In genomic region chr10:89686139-89686808, GRCm38 (mm10) we compare ENCODE assay signal across 7 mouse cellular contexts. TPM values are rescaled to one million over a fixed set of nuclear protein-coding genes. Genes with fewer than 3 reads are reported as not detected.
DNase-seq lines count a peak whose midpoint lies in the region; ATAC-seq and TF ChIP-seq lines count a peak whose summit lies in the region.

TSS of gene Scyl2 (minus strand) at chr10:89686285.

- H3K4me2 ChIP-seq in embryonic facial prominence, embryonic 12.5 days (replicated peaks), result peak within 1 kb of the TSS; percentile 78
- H3K4me2 ChIP-seq in limb, embryonic 12.5 days, result peak within 1 kb of the TSS; percentile 88
- H3K4me2 ChIP-seq in midbrain, embryonic 15.5 days, result peak within 1 kb of the TSS; percentile 55

- peaks cover 3% of the 10 kb centered on the region; the same call in 1 of the 2 replicates for H3K36me3 ChIP-seq in embryonic facial prominence, embryonic 12.5 days
- H3K36me3 ChIP-seq in kidney, adult 2 months (ENCODE audit: control insufficient read depth, insufficient read depth, low read length), result no peaks in the 10 kb centered on the region
- 0 out of 2 replicates have a peak, but pooled peaks cover 7% of the 10 kb centered on the region for H3K36me3 ChIP-seq in limb, embryonic 12.5 days
- H3K36me3 ChIP-seq in midbrain, embryonic 15.5 days (replicated peaks), result no peaks in the 10 kb centered on the region
- H3K36me3 ChIP-seq in spleen, adult 2 months (ENCODE audit: control insufficient read depth, insufficient read depth, low read length), result no peaks in the 10 kb centered on the region

- peak; percentile 81 for TF ChIP-seq POLR2A in kidney, adult 2 months (IDR thresholded peaks at IDR 0.05; ENCODE audit: low read depth, low read length)
- peak; percentile 21 for TF ChIP-seq POLR2A in spleen, adult 2 months (IDR thresholded peaks at IDR 0.05; ENCODE audit: low read depth, low read length)

- peaks cover 6% of the 10 kb centered on the region; the same call in 1 of the 2 replicates for H3K4me1 ChIP-seq in embryonic facial prominence, embryonic 12.5 days
- H3K4me1 ChIP-seq in kidney, adult 2 months (ENCODE audit: control insufficient read depth, insufficient read depth, low read length), result no peaks in the 10 kb centered on the region; the same call in 1 of the 2 replicates
- H3K4me1 ChIP-seq in limb, embryonic 12.5 days (replicated peaks), result peaks cover 5% of the 10 kb centered on the region
- peaks cover 22% of the 10 kb centered on the region for H3K4me1 ChIP-seq in midbrain, embryonic 15.5 days
- H3K4me1 ChIP-seq in spleen, adult 2 months (ENCODE audit: control insufficient read depth, insufficient read depth, insufficient read length), result peaks cover 3% of the 10 kb centered on the region; the same call in 1 of the 2 replicates

- H3K27ac ChIP-seq in embryonic facial prominence, embryonic 12.5 days, result peak within 1 kb of the TSS; percentile 65
- H3K27ac ChIP-seq in kidney, adult 2 months (ENCODE audit: insufficient read depth, low read depth, low read length), result peak within 1 kb of the TSS; percentile 97
- H3K27ac ChIP-seq in limb, embryonic 12.5 days, result peak within 1 kb of the TSS; percentile 73; the same call in 1 of the 2 replicates
- H3K27ac ChIP-seq in midbrain, embryonic 15.5 days, result peak within 1 kb of the TSS; percentile 80
- peak within 1 kb of the TSS; percentile 31; the same call in 1 of the 2 replicates for H3K27ac ChIP-seq in spleen, adult 2 months (ENCODE audit: insufficient read depth, low read length)

- H3K4me3 ChIP-seq in embryonic facial prominence, embryonic 12.5 days, result peak within 1 kb of the TSS; percentile 98
- peak within 1 kb of the TSS; percentile 91 for H3K4me3 ChIP-seq in kidney, adult 2 months (ENCODE audit: insufficient read depth, low read depth, low read length)
- peak within 1 kb of the TSS; percentile 97 for H3K4me3 ChIP-seq in limb, embryonic 12.5 days (replicated peaks)
- H3K4me3 ChIP-seq in midbrain, embryonic 15.5 days, result peak within 1 kb of the TSS; percentile 94
- peak within 1 kb of the TSS; percentile 69 for H3K4me3 ChIP-seq in spleen, adult 2 months (ENCODE audit: extremely low read depth, insufficient read depth, insufficient read length)

- ATAC-seq in embryonic facial prominence, embryonic 12.5 days (ENCODE audit: insufficient number of reproducible peaks, insufficient read depth, low FRiP score, low TSS enrichment), result peak; percentile 96
- ATAC-seq in limb, embryonic 12.5 days (ENCODE audit: insufficient number of reproducible peaks, insufficient read depth, low FRiP score, low TSS enrichment, low read depth), result peak; percentile 97
- ATAC-seq in midbrain, embryonic 15.5 days (replicated peaks), result peak; percentile 99

- H3K27me3 ChIP-seq in embryonic facial prominence, embryonic 12.5 days, result no peaks in the 10 kb centered on the region
- no peaks in the 10 kb centered on the region for H3K27me3 ChIP-seq in kidney, adult 2 months (replicated peaks; ENCODE audit: control insufficient read depth, insufficient read depth, low read length)
- H3K27me3 ChIP-seq in limb, embryonic 12.5 days, result no peaks in the 10 kb centered on the region
- no peaks in the 10 kb centered on the region for H3K27me3 ChIP-seq in midbrain, embryonic 15.5 days (replicated peaks)
- H3K27me3 ChIP-seq in spleen, adult 2 months (ENCODE audit: control insufficient read depth, insufficient read depth, low read length), result no peaks in the 10 kb centered on the region

- no peaks in the 10 kb centered on the region for H3K9me3 ChIP-seq in embryonic facial prominence, embryonic 12.5 days
- no peaks in the 10 kb centered on the region for H3K9me3 ChIP-seq in limb, embryonic 12.5 days
- H3K9me3 ChIP-seq in midbrain, embryonic 15.5 days, result no peaks in the 10 kb centered on the region

- WGBS in embryonic facial prominence, embryonic 12.5 days, result 6% methylated on average over 31 of the region's 31 CpGs
- 2% methylated on average over 31 of the region's 31 CpGs for WGBS in kidney, adult 2 months
- WGBS in limb, embryonic 12.5 days, result 5% methylated on average over 31 of the region's 31 CpGs
- WGBS in midbrain, embryonic 15.5 days, result 5% methylated on average over 31 of the region's 31 CpGs
- WGBS in spleen, adult 2 months, result 8% methylated on average over 31 of the region's 31 CpGs

- no peak for TF ChIP-seq CTCF in kidney, adult 2 months (conservative IDR thresholded peaks at IDR 0.05; ENCODE audit: insufficient read depth, insufficient read length, low read depth, low read length)
- TF ChIP-seq CTCF in spleen, adult 2 months (IDR thresholded peaks at IDR 0.05; ENCODE audit: extremely low read depth, insufficient read depth, insufficient read length, insufficient replicate concordance), result no peak

- H3K9ac ChIP-seq in embryonic facial prominence, embryonic 12.5 days, result peak within 1 kb of the TSS; percentile 93
- peak within 1 kb of the TSS; percentile 87 for H3K9ac ChIP-seq in limb, embryonic 12.5 days (replicated peaks)
- H3K9ac ChIP-seq in midbrain, embryonic 15.5 days, result peak within 1 kb of the TSS; percentile 89

- peak; percentile 97 for DNase-seq in adrenal gland, postnatal 25 days
- DNase-seq in heart, adult 18-20 months, result peak; percentile 95 to 96
- peak; percentile 98 for DNase-seq in kidney, adult 2 months
- peak; percentile 86 to 95 for DNase-seq in spleen, adult 2 months (ENCODE audit: low read depth in 1 of 2, low spot score in 2 of 2)

RNA-seq across cellular contexts. Expression of gene Scyl2, which starts in this region (rescaled TPM):
- total RNA-seq in adrenal gland, postnatal 25 days (2021), result 50.0 and 54.0 TPM in 2 replicates
- polyA plus RNA-seq in embryonic facial prominence, embryonic 12.5 days (2016; fragmentation: Nextera tagmentation; extraction: Ambion mirVana), result 9.0 and 10.8 TPM in 2 replicates
- total RNA-seq in heart, adult 18-20 months (2021), result 10 to 100 TPM; 17.1 to 17.7 TPM
- 20.9 and 21.3 TPM in 2 replicates for polyA plus RNA-seq in kidney, adult 2 months (2012; rRNA removed)
- polyA plus RNA-seq in limb, embryonic 12.5 days (2016; fragmentation: Nextera tagmentation; extraction: Ambion mirVana), result 9.2 and 9.7 TPM in 2 replicates
- 9.1 and 10.1 TPM in 2 replicates for polyA plus RNA-seq in midbrain, embryonic 15.5 days (2015; fragmentation: Nextera tagmentation; extraction: Ambion mirVana)
- 7.3 and 7.6 TPM in 2 replicates for polyA plus RNA-seq in spleen, adult 2 months (2012; rRNA removed)

Comparison
In these comparisons a context has a peak if more than half of its experiments do, and no peak if none do; other contexts are left out.
1. Peak in every context shown above with its lines: DNase-seq, ATAC-seq, H3K4me3 ChIP-seq and H3K27ac ChIP-seq.
2. H3K27ac ChIP-seq: peak in every context shown above with its lines; median percentile 97 in kidney, adult 2 months; 80 in midbrain, embryonic 15.5 days; 73 in limb, embryonic 12.5 days; 65 in embryonic facial prominence, embryonic 12.5 days; 31 in spleen, adult 2 months.